Comparison of ENCODE assay signal across 8 mouse cellular contexts in genomic region chr6:8509961-8510863, GRCm38 (mm10). TPM values are rescaled to one million over a fixed set of nuclear protein-coding genes. Genes with fewer than 3 reads are reported as not detected.
DNase-seq lines count a peak whose midpoint lies in the region; ATAC-seq and TF ChIP-seq lines count a peak whose summit lies in the region.

No protein-coding gene starts in this region.

- H3K4me2 ChIP-seq in hindbrain, embryonic 13.5 days = peak overlapping the region; percentile 82
- H3K4me2 ChIP-seq in limb, embryonic 13.5 days (replicated peaks) = peak overlapping the region; percentile 75
- H3K4me2 ChIP-seq in midbrain, postnatal 0 days (ENCODE audit: low read depth, low read length, poor library complexity, severe bottlenecking) = peak overlapping the region; percentile 82

- no peaks in the 10 kb centered on the region for H3K27me3 ChIP-seq in cerebellum, adult 2 months (ENCODE audit: control insufficient read depth, insufficient read depth, low read length)
- no peaks in the 10 kb centered on the region for H3K27me3 ChIP-seq in hindbrain, embryonic 13.5 days
- H3K27me3 ChIP-seq in limb, embryonic 13.5 days = no peaks in the 10 kb centered on the region
- no peaks in the 10 kb centered on the region for H3K27me3 ChIP-seq in midbrain, postnatal 0 days (ENCODE audit: insufficient read depth, low read length)

- peak overlapping the region; percentile 86 for H3K4me3 ChIP-seq in cerebellum, adult 2 months (replicated peaks; ENCODE audit: insufficient read depth, low read depth, low read length)
- peak overlapping the region; percentile 92 for H3K4me3 ChIP-seq in hindbrain, embryonic 13.5 days
- peak overlapping the region; percentile 97 for H3K4me3 ChIP-seq in limb, embryonic 13.5 days
- H3K4me3 ChIP-seq in midbrain, postnatal 0 days (ENCODE audit: low read depth, low read length) = peak overlapping the region; percentile 93

- H3K9me3 ChIP-seq in hindbrain, embryonic 13.5 days = no peaks in the 10 kb centered on the region
- no peaks in the 10 kb centered on the region for H3K9me3 ChIP-seq in limb, embryonic 13.5 days
- no peaks in the 10 kb centered on the region for H3K9me3 ChIP-seq in midbrain, postnatal 0 days (ENCODE audit: low read length)

- under 1% methylated on average over 66 of the region's 73 CpGs for WGBS in cerebellum, adult 2 months
- WGBS in hindbrain, embryonic 13.5 days = under 1% methylated on average over 50 of the region's 73 CpGs
- WGBS in limb, embryonic 13.5 days = under 1% methylated on average over 38 of the region's 73 CpGs
- under 1% methylated on average over 50 of the region's 73 CpGs for WGBS in midbrain, postnatal 0 days

- peak; percentile 25 for DNase-seq in ovary, postnatal 10 days (ENCODE audit: low spot score)
- no peak for DNase-seq in ovary, adult 18-20 months (ENCODE audit: low spot score)
- peak; percentile 61 to 79 for DNase-seq in cerebellum, adult 2 months
- peak; percentile 13 to 28 for DNase-seq in frontal cortex, postnatal 25 days (ENCODE audit: low spot score in 2 of 2)
- DNase-seq in midbrain, postnatal 0 days (ENCODE audit: low spot score) = no peak
- peak; percentile 69 for DNase-seq in testis, postnatal 14 days (ENCODE audit: low spot score)

- H3K9ac ChIP-seq in hindbrain, embryonic 13.5 days = peak overlapping the region; percentile 98
- H3K9ac ChIP-seq in limb, embryonic 13.5 days = peak overlapping the region; percentile 99
- H3K9ac ChIP-seq in midbrain, postnatal 0 days (replicated peaks; ENCODE audit: low read length, poor library complexity, severe bottlenecking) = peak overlapping the region; percentile 94

- no peak for ATAC-seq in hindbrain, embryonic 13.5 days (ENCODE audit: low FRiP score)
- peak; percentile 15 for ATAC-seq in limb, embryonic 13.5 days (ENCODE audit: low FRiP score, low read depth)
- peak; percentile 4 for ATAC-seq in midbrain, postnatal 0 days (ENCODE audit: low FRiP score)

- TF ChIP-seq POLR2A in cerebellum, adult 2 months (IDR thresholded peaks at IDR 0.05; ENCODE audit: borderline replicate concordance, insufficient read depth, low read length) = peak; percentile 6; the same call in 1 of the 2 replicates

- no peaks in the 10 kb centered on the region; the same call in 1 of the 2 replicates for H3K4me1 ChIP-seq in cerebellum, adult 2 months (ENCODE audit: control insufficient read depth, insufficient read depth, low read length)
- H3K4me1 ChIP-seq in hindbrain, embryonic 13.5 days (replicated peaks) = peaks cover 26% of the 10 kb centered on the region
- peaks cover 22% of the 10 kb centered on the region for H3K4me1 ChIP-seq in limb, embryonic 13.5 days
- no peaks in the 10 kb centered on the region for H3K4me1 ChIP-seq in midbrain, postnatal 0 days (ENCODE audit: insufficient read depth, low read length)

- H3K36me3 ChIP-seq in hindbrain, embryonic 13.5 days = no peaks in the 10 kb centered on the region
- H3K36me3 ChIP-seq in limb, embryonic 13.5 days = no peaks in the 10 kb centered on the region
- no peaks in the 10 kb centered on the region for H3K36me3 ChIP-seq in midbrain, postnatal 0 days (ENCODE audit: insufficient read depth, low read length)

- TF ChIP-seq CTCF in cerebellum, adult 2 months (IDR thresholded peaks at IDR 0.05; ENCODE audit: borderline replicate concordance, insufficient read depth, low read depth, low read length) = no peak
- TF ChIP-seq CTCF in midbrain, postnatal 0 days (IDR thresholded peaks at IDR 0.05) = no peak

- peak overlapping the region; percentile 96 for H3K27ac ChIP-seq in cerebellum, adult 2 months (ENCODE audit: insufficient read depth, low read length)
- H3K27ac ChIP-seq in hindbrain, embryonic 13.5 days = peak overlapping the region; percentile 100
- H3K27ac ChIP-seq in limb, embryonic 13.5 days = peak overlapping the region; percentile 99
- peak overlapping the region; percentile 98 for H3K27ac ChIP-seq in midbrain, postnatal 0 days (ENCODE audit: low read depth, low read length)

RNA-seq across cellular contexts. Expression of gene Glcci1, which starts 0.8 kb away (rescaled TPM):
- 12.2 and 18.0 TPM in 2 replicates for polyA plus RNA-seq in cerebellum, adult 2 months (2012; rRNA removed)
- 9.0 and 9.7 TPM in 2 replicates for polyA plus RNA-seq in hindbrain, embryonic 13.5 days (2015; fragmentation: Nextera tagmentation; extraction: Ambion mirVana)
- polyA plus RNA-seq in limb, embryonic 13.5 days (2015; fragmentation: Nextera tagmentation; extraction: Ambion mirVana) = 16.1 and 16.6 TPM in 2 replicates
- 11.1 and 16.4 TPM in 2 replicates for total RNA-seq in midbrain, postnatal 0 days (2014; rRNA removed)
- 5.0 and 5.1 TPM in 2 replicates for polyA plus RNA-seq in midbrain, postnatal 0 days (2015; fragmentation: Nextera tagmentation; extraction: Ambion mirVana)

Comparison
In these comparisons a context has a peak if more than half of its experiments do, and no peak if none do; other contexts are left out.
1. DNase-seq: peak in ovary, postnatal 10 days (single experiment), cerebellum, adult 2 months (2 of 2), frontal cortex, postnatal 25 days (2 of 2) and testis, postnatal 14 days (single experiment); none in ovary, adult 18-20 months (single experiment) and midbrain, postnatal 0 days (single experiment).
2. Peak in every context shown above with its lines, with median percentiles within 50 percentile points of each other: H3K27ac ChIP-seq, H3K4me3 ChIP-seq, H3K4me2 ChIP-seq and H3K9ac ChIP-seq.